Mouse (Mus musculus): ENCODE results near the gene Tenm3.

The Tenm3 gene

GRCm38 (mm10) chr8:48742741-48743140, 101.0 kb downstream of the Tenm3 start:
- no peak for DNase-seq (ENCODE audit: low read depth, low spot score)

- peak; percentile 31 for DNase-seq (ENCODE audit: low read depth, low spot score)
Observed at GRCm38 (mm10) chr8:48740951-48741350, 102.8 kb downstream of the Tenm3 start.

- peak; percentile 60 for DNase-seq (ENCODE audit: low read depth, low spot score)
Observed at GRCm38 (mm10) chr8:48740147-48740881, 103.4 kb downstream of the Tenm3 start.

- DNase-seq (ENCODE audit: low read depth, low spot score), result no peak
Observed at GRCm38 (mm10) chr8:48733731-48734130, 110.0 kb downstream of the Tenm3 start.

GRCm38 (mm10) chr8:48733057-48733456, 110.7 kb downstream of the Tenm3 start:
- DNase-seq (ENCODE audit: low read depth, low spot score), result no peak

GRCm38 (mm10) chr8:48730701-48731100, 113.0 kb downstream of the Tenm3 start:
- DNase-seq (ENCODE audit: low read depth, low spot score), result no peak

GRCm38 (mm10) chr8:48728833-48729690, 114.7 kb downstream of the Tenm3 start:
- no peak for DNase-seq (ENCODE audit: low read depth, low spot score)

GRCm38 (mm10) chr8:48728006-48728405, 115.7 kb downstream of the Tenm3 start:
- no peak for DNase-seq (ENCODE audit: low read depth, low spot score)

GRCm38 (mm10) chr8:48722744-48723143, 121.0 kb downstream of the Tenm3 start:
- DNase-seq (ENCODE audit: low read depth, low spot score), result no peak

- no peak for DNase-seq (ENCODE audit: low read depth, low spot score)
Observed at GRCm38 (mm10) chr8:48722318-48722717, 121.4 kb downstream of the Tenm3 start.

- peak; percentile 54 for DNase-seq (ENCODE audit: low read depth, low spot score)
Observed at GRCm38 (mm10) chr8:48721376-48721775, 122.4 kb downstream of the Tenm3 start.

- DNase-seq (ENCODE audit: low read depth, low spot score), result no peak
Observed at GRCm38 (mm10) chr8:48715616-48716015, 128.1 kb downstream of the Tenm3 start.

GRCm38 (mm10) chr8:48706666-48707065, 137.1 kb downstream of the Tenm3 start:
- no peak for DNase-seq (ENCODE audit: low read depth, low spot score)

- no peak for DNase-seq (ENCODE audit: low read depth, low spot score)
Observed at GRCm38 (mm10) chr8:48704885-48705515, 138.8 kb downstream of the Tenm3 start.

- no peak for DNase-seq (ENCODE audit: low read depth, low spot score)
Observed at GRCm38 (mm10) chr8:48704485-48704884, 139.3 kb downstream of the Tenm3 start.

GRCm38 (mm10) chr8:48690665-48691395, 152.9 kb downstream of the Tenm3 start:
- DNase-seq (ENCODE audit: low read depth, low spot score), result peak; percentile 22

- DNase-seq (ENCODE audit: low read depth, low spot score), result no peak
Observed at GRCm38 (mm10) chr8:48688706-48689105, 155.0 kb downstream of the Tenm3 start.

GRCm38 (mm10) chr8:48688188-48688587, 155.6 kb downstream of the Tenm3 start:
- no peak for DNase-seq (ENCODE audit: low read depth, low spot score)

GRCm38 (mm10) chr8:48673476-48673875, 170.3 kb downstream of the Tenm3 start:
- no peak for DNase-seq (ENCODE audit: low read depth, low spot score)

- DNase-seq (ENCODE audit: low read depth, low spot score), result peak; percentile 63
Observed at GRCm38 (mm10) chr8:48672471-48672870, 171.3 kb downstream of the Tenm3 start.

GRCm38 (mm10) chr8:48671318-48671717, 172.4 kb downstream of the Tenm3 start:
- DNase-seq (ENCODE audit: low read depth, low spot score), result no peak

GRCm38 (mm10) chr8:48670895-48671294, 172.9 kb downstream of the Tenm3 start:
- no peak for DNase-seq (ENCODE audit: low read depth, low spot score)

Measured in brain, adult 2 months (tissue).